Mouse (Mus musculus) adrenal gland, adult 8-10 months (tissue): ENCODE data around the gene Ift80. TPM values are rescaled to one million over a fixed set of nuclear protein-coding genes. Genes with fewer than 3 reads are reported as not detected.
"Not testable (repeated sequence)": the region's sequence is repeated elsewhere in the genome, so short reads cannot be mapped to it uniquely, and the experiment has no call there.

ENCODE experiments used
- DNase-seq: peaks from one replicate; pipeline ENCODE4 v3.0.0; 2022
- total RNA-seq, 4 experiments: library from RNA; stranded (reverse); gene quantifications; 2 replicates each; pipeline ENCODE4 v1.2.4; 2022

The Ift80 gene
- total RNA-seq, 4 experiments from 2014 or later = 22.7 to 40.6 (median 30.2) TPM

DNA sequence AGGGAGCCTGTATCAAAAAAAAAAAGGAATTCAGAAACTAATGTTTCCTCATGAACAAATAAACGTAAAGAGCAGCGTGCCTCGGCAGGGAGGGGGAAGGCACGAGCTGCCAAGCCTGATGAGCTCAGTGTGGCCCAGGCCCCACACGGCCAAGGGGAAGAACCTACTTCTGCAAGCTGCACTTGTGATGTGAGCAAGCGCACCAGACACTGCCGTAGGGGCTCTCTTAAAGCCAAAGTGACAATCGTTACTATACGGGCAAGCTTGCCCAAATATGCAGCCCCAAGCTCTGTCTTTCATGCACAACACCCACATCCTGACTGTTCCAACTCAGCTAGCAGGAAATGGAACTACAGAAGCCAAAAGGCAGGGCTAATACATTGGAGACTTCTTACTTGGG, 23.5 kb downstream of the Ift80 start:
- no peak for DNase-seq

- DNase-seq = no peak
Measured at GRCm38 (mm10) chr3:68979187-68979586, 25.2 kb downstream of the Ift80 start.

- DNase-seq = no peak
Measured at GRCm38 (mm10) chr3:68977696-68978095, 26.7 kb downstream of the Ift80 start.

DNA sequence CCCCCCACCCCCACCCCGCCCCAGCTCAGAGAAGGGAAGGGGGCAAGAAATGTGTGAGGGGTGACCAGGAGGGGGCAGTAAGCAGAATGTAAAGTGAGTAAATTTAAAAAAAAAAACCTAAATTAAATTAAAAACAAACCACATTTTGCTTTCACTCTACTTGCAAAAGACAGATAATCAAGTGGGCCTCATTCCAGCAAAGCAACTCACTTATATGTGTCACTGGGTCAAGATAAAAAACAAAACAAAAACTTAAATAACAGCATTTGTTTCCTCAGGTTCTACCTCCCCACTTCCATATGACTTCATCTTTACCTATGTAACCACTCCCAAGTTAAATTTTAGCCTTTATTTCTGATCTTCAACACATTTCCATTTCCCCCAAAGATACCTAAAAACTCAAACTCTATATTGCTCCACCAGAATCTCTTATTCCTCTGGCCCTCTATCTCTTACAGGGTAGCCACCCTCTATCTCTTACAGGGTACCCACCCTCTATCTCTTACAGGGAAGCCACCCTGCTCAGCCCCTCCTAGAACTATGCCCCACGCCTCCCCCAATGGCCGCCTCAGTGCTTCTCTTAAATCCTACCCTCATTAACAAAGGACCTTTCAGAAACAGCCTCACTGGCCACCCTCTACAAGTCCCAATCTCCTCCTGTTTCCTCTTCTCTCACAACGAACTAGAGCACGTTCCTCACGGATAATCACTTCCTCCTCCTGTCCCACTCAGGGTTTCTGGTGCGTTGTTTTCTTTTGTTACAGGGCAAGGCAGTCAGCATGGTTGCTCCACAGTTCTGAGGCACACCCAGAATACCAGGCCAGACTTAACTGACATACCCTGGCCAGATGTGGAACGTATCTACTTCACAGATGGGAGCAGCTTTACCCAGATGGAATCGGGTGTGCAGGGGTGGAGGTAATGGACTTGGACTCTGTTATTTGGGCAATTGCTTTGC, 28.6 kb downstream of the Ift80 start:
- DNase-seq = no peak

- DNase-seq = no peak
Measured at GRCm38 (mm10) chr3:68974639-68975532, 29.5 kb downstream of the Ift80 start.

GRCm38 (mm10) chr3:68973574-68973973, 30.8 kb downstream of the Ift80 start:
- no peak for DNase-seq

DNA sequence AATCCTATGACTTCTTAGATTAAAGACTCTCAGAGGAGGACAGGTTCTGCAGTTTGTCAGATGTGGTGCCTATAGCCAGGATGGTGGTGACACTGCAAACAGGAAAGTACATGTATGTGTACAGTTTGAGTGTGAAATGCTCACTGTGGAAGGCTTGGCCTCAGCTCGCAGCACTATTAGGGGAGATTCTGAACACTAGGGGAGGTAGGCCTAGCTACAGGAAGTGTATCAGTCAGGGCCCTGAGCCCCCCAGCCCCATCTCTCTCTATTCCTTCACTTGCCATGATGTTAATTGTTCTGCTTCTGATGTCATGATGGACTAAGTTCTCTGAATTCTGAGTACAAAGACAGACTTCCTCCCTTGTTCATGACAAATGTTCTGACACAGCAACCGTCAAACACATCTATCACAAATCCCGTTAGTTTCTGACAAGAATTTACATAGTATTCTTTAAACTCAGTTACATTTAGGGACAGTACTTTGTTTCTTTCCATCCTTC, 35.2 kb downstream of the Ift80 start:
- no peak for DNase-seq

GRCm38 (mm10) chr3:68967404-68967803, 37.0 kb downstream of the Ift80 start:
- no peak for DNase-seq

GRCm38 (mm10) chr3:68966527-68967285, 37.7 kb downstream of the Ift80 start:
- no peak for DNase-seq

GRCm38 (mm10) chr3:68964682-68965081, 39.7 kb downstream of the Ift80 start:
- no peak for DNase-seq

GRCm38 (mm10) chr3:68957413-68957812, 47.0 kb downstream of the Ift80 start:
- DNase-seq = no peak

GRCm38 (mm10) chr3:68956454-68956853, 47.9 kb downstream of the Ift80 start:
- no peak for DNase-seq

- DNase-seq = no peak
Measured at GRCm38 (mm10) chr3:68954487-68954886, 49.9 kb downstream of the Ift80 start.

DNA sequence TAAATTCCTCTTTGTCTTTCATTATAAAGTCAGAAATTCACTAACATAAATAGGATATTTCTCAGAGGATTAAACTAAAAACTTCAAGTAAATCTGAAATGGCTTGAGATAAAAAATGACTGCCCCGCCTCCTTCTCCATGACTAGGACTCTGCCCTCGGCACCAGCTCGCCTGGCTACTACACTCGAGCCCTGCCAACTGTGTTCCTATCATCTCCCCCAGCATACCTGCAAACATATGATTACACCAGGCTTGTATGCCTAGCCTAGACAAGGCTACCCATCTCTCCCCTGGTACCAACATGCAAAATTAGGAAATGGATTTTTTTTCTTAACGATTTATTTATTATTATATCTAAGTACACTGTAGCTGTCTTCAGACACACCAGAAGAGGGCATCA, 51.7 kb downstream of the Ift80 start:
- no peak for DNase-seq

DNA sequence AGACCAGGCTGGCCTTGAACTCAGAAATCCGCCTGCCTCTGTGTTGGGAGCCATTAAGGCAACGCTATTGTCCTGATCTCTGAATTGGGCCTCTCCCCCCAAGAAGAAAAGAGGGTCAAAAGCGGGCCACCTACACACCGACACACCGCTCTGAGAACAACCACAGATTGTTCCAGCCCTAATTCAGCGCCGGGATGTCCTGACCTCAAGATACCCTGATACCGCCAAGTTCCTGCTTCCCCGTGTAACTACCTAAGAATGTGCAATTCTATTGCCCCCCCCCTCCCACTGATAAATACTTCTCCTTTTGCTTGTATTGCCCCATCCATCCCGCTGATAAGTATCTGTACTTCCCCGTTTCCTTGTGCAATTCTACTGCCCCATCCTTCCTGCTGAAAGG, 52.4 kb downstream of the Ift80 start:
- DNase-seq = not testable (repeated sequence)

GRCm38 (mm10) chr3:68949381-68949780, 55.0 kb downstream of the Ift80 start:
- no peak for DNase-seq

DNA sequence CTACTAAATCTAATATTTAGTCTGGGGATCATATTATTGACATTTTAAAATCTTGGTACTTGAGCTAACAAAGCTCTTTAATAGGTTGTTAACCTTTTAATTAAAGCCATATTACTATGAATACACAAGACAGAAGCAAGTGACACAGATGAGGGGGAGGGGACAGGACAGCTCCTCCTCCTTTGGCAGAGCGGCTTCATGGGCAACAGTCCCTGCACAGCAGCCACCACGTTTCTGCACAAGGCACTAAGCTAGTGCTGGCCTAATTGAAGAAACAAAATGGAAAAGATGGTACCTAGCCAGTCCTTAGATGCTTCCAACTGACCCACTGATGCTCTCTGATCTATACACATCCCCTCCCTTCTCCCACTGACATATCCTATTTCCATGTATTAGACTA, 55.5 kb downstream of the Ift80 start:
- no peak for DNase-seq

DNA sequence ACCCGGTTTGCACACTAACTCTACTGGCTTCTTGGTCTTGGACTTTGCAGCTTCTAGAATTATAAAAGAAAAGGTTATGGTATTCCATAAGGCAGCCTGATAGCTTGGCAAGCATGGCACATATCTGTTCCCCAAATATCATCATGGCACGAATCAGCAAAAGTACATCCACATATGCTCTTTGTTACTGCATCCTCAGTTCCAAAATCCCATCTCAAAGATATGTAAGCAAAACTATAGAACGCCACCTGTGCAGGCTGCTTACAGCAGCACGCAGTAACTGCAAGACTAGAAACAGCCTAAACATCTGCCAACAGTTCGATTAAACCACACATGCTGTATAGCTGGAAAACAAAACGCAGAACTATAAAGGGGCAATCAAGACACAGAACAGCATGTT, 62.5 kb downstream of the Ift80 start:
- no peak for DNase-seq

- no peak for DNase-seq
Measured at GRCm38 (mm10) chr3:68940311-68940710, 64.1 kb downstream of the Ift80 start.

GRCm38 (mm10) chr3:68939312-68939711, 65.1 kb downstream of the Ift80 start:
- DNase-seq = no peak

DNA sequence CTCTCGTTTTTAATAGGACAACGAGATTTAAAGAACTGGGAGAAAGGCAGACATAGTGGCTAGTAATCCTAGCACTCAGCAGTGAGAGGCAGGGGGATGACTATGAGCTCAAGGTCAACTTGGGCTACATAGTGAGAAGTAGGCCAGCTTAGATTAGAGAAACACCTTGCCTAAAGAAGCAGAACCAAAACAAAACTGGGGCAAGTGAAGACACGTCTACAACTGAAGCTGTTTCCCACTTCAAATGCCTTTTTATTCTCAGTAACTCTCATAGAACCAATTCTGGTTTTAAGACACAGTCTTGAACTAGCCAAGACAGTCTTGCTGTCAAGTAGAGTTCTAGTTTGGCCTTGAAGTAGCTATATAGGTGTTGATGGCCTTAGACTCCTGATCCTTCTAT, 67.7 kb downstream of the Ift80 start:
- DNase-seq = no peak

DNA sequence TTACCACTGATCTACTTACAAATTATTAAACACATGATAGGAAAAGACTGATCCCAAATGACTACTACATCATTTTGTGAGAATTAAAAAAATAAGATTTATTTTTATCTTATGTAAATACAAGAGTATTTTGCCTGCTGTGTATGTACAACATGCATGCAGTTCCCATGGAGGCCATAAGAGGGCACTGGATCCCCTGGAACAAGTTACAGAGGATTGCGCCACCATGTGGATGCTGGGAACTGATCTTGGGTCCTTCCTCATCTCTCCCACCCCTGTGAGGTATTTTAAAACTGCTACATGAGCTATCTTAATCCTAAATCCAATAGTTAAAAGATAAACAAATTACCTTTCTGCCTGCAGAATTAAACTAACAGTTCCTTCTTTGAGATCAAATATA, 68.9 kb downstream of the Ift80 start:
- no peak for DNase-seq
